Mouse (Mus musculus) adrenal gland, postnatal 10 days (tissue): ENCODE results near the gene Prr7. TPM values are rescaled to one million over a fixed set of nuclear protein-coding genes. Genes with fewer than 3 reads are reported as not detected.
A peak's percentile ranks its signal among the peaks of the same experiment; 100 is the strongest.

Experiments used
- DNase-seq: peaks from one replicate; pipeline ENCODE4 v3.0.0; 2021; ENCODE audit warnings: mixed read lengths
- total RNA-seq, 2 experiments: library from RNA; stranded (reverse); gene quantifications; 2 replicates each; pipeline ENCODE4 v1.2.3; 2021

The Prr7 gene
- total RNA-seq, 2 experiments from 2014 or later, result 3.7 to 4.2 TPM

DNA sequence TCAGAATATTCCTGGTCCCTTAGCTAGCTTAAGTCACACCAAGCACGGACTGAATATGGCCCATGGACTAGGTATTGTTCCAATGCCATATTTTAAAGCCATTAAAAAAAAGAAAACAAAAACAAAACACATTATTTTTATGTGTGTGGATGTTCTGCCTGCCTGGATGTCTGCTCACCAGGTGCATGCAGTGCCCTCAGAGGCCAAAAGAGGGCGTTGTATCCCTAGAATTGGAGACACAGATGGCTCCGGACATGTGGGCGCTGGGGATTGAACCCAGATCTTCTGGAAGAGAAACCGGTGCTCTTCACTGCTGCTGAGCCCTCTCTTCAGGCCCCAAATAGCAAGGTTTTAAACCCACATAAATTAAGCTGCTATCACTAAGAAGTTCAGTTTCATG, 14.0 kb downstream of the Prr7 start:
- peak; percentile 58 for DNase-seq

DNA sequence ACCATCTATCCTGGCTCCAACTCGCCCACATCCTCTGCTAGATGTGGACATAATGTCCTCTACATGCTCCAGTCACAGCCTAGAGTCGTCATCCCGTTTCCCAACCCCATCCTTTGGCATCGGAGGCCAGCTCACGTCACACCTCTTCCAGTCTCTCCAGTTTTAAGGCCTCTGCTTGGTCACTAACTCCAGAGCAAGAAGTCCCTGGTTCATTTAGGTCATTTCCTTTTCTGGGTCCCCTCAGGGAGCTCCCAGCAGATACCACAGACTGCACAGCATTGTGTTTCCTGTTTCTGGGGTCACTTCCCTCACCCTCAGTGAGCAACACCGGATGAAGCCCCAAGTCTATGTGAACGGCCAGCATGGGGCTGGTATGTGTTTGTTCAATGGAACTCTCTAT, 14.9 kb downstream of the Prr7 start:
- DNase-seq, result no peak

DNA sequence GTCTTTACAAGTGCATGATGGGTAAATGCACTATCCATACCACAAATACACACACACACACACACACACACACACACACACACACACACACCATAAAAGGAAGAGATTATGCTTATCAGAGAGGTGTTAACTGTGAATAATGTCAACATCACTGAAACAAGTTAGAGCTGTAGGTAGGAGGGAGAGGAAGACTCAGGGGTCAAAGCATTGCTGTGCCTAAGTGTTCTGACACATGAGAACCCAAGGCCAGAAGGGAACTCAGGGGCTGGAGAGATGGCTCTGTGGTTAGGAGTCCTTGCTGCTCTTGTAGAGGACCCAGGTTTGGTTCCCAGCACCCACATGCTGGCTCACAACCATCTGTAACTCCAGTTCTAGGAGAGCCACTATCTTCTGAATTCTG, 15.9 kb downstream of the Prr7 start:
- DNase-seq, result no peak

DNA sequence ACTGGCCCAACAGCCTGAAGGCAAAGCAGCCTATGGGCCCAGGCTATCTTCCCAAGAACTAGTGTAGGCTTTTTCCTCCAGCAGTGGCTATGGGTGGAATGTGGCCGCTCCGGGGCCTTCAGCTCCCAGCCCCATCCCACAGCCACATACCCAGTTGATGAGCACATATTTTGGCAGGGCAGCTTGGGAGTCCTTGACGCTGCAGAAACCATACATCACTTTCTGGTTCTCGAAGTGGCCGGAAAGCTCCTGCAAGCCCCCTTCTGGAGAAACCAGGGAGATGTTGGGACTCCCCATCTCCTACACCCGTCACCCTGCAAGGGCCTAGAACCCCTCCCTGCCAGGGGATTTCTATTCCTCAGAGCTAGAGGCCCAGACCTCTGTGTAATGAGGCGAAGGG, 18.5 kb downstream of the Prr7 start:
- DNase-seq, result peak; percentile 68

DNA sequence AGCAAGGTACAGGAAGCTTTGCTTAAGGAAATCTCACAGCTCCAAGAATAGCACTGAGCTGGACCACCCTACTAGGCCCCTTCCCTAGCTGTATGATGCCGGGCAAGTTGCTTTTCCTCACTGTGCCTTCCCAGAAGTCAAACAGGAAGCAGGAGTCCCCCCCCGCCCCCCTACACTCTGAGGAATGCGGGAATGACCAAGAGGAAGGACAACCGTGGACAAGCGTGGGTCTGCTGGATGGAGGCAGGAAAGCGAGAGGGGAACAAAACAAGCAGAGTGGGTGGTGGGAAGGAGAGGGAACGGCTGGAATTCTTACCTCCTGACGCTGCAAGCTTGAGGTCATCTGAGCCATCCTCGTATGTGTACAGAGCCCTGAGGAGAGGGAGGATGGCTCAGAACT, 19.0 kb downstream of the Prr7 start:
- DNase-seq, result no peak

DNA sequence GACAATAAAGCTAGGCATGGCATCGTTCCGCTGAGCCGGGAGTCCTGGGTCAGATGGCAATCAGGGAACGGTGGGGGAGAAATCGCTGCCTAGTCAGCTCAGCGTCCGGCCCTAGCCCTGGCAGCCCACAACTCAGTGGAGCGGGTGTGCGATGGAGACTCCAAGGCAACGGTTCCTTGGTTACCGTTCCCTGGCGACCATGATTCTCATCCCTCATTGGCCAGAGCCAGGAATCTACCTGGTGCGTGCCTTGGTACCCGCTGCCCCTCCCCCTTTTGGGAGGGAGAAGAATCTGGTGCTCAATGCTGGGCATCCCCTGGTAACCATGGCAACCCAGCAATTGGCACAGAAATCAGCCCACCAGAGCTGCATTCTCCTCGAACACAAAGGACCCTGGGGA, 19.5 kb downstream of the Prr7 start:
- no peak for DNase-seq

DNA sequence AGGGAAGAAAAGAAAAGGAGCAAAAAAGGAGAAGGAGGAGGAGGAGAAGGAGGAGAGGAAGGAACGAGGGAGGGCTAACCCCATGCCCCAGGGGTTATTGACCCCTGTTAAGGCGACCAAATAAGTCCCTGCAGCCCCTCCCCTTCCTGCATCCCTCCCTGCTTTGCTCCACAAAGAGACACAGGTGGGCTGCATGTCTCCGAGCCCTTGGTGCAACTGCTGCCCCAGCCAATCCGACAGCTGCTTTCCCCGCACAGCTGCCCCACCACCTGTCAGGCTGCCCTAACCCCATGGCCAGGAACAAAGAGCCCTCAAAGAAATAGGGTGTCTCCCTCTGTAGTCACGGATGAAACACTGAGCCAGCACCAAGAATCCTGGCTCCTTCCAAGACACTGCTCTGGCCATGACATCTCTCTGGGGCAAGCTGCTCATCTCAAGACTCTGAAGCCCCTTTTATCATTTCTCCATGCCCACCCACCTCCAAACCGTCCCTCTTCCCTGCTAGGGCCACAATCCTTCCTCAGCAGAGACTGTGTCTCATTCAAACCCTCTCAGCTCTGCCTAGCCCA, 20.5 kb downstream of the Prr7 start:
- DNase-seq, result no peak

DNA sequence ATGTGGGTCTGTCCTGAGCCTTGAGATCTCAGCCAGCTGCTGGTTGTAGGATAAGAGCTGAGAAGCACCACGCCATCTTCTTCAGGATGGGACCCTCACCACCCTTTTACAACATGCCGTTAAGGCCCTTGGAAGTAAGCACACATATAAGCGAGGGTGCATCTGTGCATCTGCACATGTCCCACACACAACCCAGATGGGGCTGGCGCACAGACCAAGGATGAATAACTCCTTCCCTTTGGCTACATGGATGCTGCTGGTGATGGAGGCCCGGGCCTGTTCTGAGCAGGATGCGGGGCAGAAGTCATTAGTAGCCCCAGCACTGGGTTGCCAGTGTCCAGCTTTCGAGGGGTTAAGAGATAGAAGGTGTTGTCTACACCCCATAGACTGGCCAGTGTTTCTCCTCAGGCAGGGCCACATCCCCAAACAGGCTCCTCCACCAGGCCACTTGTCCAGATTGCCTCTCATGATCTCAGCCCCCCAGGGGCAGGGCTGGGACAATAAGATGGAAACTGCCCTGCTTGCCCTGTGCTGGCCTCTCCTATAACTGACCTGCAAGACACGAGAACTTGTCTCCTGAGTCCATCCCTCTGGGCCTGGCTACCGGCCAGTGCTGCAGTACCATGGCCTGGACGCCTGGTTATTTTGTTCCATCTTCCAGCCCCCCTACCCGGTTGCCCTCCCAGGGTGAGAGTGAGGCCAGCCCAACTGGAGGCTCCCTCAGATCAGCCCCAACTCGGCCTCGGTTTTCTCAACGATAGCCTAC, 22.1 kb downstream of the Prr7 start:
- peak; percentile 39 for DNase-seq

DNA sequence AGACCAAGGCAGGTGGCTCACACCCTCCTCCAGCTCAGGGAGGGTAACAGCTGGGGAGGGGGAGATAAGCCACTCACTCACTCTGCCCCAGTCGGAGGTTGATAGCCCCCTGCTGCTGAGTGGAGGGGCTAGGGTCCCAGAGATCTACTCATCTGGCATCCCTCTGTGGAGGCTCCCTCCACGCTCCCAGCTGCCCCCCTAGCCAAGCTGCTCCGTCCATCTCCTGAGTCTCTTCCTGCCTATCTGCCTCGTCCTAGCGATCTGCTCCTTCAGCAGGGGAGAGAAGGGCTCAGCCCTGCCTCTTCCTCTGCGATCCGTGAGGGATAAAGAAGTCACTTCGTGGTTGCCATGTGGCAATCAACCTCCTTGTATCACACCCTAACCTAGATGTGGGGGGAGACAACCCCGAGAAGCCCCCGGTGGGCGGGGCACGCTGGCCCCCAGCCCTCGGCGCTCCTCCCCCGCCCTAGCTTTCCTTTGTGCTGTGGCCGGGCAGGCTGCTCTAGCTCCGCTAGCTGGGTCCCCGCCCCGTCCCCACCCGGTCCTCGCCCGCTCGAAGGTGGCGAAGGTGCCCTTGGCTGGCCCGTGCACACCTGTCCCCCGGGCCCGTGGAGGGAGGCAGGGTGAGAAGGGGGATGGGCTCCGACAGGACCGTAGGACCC, 23.0 kb downstream of the Prr7 start:
- DNase-seq, result peak; percentile 52

DNA sequence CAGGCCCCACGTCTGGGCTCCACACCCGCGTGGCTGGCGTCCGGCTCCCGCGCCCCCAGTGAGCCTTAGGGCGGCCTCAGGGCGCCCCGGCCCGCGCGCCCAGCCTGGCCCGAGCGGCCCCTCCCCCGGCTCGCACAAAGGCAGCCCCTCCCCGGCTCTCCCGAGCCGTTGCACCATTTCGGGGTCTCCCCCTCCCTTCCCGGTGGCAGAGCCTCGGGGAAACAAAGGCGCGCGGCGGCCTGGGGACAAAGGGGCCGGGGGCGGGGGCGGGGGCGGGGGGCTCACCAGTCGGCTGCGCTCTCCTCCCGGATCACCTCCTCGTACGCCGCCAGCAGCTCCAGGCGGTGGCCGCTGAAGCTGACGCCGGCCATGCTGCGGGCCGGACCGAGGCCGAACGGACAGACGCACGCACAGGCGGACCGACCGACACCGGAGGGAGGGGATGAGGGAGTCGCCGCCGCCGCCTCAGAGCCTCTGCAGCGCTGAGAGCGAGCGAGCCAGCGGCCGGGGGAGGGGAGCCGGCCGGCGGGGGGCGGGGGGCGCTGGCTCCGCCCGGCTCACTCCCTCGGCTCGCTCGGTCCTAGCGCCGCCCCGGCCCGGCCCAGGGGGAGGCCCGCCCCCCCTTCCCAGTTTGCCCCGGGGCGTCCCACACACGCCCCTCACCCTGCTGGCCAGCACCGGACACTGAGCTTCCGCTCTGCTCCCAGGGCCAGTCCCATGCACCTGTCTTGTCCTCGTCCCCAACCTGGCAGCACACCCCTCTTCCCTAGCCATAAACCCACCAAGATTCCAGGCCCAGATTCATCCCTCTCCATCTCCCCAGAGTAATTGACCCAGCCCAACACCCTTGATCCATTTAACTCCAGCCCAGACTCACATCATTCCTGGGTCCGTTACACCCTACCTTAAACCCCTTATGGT, 23.8 kb downstream of the Prr7 start, which contains the start of gene Dbn1:
Dbn1 (minus strand) TSS at position 534 of the 921 bp plus-strand sequence.
- DNase-seq, result peak; percentile 75

DNA sequence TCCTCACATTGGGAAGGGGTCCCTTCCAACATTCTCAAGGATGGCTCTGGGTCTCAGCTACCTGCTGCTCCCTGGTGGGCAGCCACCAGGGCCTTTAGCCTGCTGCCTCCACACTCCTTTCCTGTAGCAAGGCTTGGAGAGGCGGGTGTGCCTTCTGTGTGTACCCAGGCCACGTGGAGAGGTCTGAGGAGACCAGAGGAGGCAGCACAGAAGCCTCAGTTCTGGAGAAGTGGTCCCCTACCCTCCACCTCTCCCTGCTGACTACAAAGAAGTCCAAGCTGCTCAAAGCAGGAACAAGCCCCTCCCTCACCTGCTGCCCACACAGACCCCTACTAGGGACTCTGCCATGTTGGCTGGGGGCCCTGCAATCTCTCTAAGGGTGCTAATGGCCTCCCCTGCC, 30.2 kb downstream of the Prr7 start:
- no peak for DNase-seq

DNA sequence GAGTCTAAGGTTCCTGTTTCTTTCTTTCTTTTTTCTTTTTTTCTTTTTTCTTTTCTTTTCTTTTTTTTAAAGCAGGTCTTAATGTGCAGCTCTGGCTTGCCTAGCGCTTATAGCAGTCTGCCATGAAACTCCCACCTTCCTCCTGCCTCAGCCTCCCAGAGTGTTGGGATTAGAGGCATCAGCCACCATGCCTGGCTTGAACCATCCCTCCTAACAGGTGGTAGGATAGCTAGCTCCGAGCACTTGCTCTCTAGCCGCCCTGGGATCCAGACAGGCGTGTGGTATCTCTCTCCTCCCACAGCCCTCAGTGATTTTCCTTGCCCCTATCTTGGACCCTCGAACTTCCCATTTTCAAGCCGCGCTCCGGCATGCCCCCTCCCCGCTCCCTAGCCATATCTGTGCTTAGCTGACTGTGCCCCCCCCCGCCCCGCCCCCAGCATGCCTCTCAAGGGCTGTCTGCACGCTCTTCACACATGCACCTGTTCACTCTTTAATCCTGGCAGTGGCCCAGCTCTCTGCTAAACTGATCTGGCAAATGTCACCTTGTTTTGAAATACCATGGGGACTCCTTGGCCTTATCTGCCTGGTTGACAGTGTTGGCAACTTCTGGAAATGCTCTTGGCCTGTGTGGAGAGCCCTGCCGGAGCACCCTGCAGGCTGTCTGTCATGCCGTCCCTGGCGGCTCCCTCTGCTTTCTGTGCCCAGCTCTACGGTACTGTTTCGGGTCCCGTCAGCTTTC, 31.0 kb downstream of the Prr7 start:
- DNase-seq, result peak; percentile 71

DNA sequence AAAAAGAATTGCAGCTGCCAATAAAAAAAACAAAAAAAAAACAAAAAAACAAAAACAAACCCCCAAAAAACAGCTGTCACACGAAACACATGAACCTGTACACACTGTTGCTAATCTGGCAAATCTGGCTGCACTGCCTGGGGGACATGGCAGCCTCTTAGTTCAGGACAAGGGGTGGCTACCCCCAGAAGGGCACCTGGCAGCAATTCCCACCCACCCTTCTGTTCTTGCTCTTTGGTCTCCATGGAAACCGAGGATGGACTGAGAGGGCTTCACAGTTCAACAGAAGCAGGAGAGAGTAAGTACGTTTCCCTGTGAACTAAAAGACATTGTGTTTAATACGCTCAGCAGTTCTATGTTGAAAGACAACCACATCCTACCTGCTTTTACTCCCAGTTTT, 31.6 kb downstream of the Prr7 start:
- no peak for DNase-seq

DNA sequence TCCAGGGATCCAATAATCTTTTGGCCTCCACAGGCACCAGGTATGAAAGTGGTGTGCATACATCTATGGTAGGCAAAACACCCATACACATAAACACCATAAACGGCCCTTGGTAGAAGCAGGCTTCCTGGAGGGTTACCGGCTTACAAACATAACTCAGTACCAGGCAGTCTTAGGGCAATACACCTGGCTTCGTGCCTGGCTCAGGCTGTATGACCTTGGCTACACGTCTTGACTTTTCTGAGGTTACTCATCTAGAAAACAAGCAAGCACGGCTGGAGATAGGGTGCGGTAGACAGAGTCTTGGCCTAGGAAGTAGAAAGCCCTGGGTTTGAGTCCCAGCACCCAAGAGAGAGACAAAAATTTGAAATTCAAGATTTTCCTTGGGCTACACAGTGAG, 32.6 kb downstream of the Prr7 start:
- DNase-seq, result peak; percentile 62

DNA sequence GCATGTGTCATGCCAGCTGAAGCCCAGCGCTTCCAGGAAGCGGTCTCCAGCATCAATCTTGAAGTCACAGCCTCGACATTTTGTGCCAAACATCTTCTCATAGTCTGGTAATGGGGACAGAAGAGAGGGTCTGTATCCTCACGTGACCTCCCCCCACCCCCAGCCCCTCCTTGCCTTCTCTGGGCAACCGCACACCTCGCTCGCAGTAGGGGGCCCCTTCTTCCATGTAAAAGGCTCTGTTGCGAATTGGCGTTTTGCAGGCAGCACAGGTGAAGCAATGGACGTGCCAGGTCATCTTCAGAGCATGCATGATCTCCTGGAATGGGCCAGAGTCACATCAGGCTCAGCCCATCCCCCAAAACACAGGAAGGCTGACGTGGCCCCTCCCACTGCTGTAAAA, 34.8 kb downstream of the Prr7 start:
- no peak for DNase-seq

DNA sequence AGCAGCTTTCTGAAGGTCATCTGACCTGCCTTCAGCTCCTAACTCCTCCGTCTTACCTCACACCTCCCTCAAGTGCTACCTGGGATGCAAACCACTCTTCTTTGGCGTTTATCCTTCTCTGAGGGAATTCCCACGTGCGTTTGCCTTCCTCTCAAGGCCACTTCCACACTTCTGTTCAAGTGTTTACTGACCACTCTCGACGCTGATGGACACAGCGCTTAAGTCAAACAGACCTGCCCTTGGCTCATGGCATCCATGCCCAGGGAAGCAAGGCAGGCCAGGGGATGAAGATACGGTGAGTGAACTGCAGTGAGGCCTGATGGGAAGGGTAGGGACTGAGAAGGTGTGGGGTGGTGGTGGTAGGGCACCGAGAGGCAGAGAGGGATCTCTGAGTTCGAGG, 36.5 kb downstream of the Prr7 start:
- no peak for DNase-seq

DNA sequence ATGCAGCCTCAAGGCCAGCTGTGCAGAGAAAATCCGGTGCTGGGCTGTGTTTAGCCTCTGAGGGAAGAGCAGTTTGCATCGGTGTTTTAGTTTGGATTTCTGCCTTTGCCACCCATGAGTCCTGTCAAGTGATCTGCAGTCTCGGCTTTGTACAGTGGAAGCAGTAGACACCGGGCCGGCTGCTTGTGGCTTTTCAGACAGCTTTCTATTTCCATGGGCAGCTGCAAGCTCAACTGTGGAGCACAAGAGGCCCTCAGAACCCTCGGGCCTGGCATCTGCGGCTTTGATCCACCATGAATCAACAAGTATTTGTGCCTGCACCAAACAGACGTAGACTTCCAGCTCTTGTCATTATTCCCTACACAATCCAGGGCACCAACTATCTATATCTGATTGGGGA, 38.3 kb downstream of the Prr7 start:
- no peak for DNase-seq

DNA sequence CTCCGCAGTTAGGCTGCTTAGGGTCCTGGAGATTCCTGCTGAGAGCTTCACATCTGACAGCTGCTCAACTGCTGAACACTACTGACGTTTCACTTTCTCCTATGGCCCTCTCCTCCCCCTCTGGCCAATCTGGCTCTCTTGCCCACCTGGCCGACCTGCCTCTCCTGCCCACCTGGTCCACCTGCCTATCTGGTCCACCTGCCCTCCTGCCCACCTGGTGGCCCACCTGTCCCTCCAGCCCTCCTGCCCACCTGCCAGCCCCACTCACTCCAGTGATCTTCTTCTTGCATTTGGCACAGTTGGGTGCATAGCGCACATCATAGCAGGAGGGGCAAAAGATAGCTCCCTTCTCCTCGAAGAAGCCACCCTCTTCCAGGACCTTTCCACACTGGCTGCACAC, 40.3 kb downstream of the Prr7 start:
- no peak for DNase-seq

DNA sequence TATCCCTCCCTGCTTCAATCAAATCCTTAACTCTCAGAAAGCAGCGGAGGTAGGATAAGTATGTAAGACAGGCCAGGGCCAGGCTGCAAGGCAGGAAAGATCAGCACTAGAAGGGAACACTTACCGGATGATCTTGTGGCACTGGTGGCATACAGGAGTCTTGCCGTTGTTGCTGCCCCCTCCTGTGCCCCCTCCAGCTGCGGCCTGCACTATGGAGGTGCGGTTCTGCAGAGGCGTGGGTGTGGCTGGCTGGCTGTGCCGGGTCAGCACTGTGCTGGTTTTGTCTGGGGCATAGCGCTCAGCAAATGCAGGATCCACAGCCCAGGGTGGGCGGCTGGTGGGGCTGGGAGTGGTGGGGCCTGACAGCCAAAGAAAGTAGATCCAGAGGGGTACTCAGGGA, 41.7 kb downstream of the Prr7 start:
- DNase-seq, result no peak

DNA sequence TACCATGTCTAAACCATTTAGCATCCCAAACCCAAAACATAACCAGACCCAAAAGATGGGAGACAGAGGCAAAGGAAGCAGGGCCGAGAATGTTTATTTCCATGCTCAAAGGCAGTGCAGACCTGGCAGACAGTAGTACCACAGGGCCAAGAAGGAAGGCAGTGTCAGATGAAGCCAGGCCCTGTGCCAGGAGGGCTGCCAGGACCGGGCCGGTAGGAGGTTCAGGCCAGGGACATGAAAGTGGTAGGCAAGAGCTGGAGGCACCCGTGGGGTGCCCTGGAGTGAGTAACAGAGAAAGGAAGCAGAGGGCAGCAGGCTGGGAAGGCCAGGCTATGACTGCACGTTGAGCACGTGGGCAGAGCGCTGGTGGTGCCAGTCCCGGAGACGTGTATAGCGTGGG, 42.6 kb downstream of the Prr7 start:
- DNase-seq, result peak; percentile 57

DNA sequence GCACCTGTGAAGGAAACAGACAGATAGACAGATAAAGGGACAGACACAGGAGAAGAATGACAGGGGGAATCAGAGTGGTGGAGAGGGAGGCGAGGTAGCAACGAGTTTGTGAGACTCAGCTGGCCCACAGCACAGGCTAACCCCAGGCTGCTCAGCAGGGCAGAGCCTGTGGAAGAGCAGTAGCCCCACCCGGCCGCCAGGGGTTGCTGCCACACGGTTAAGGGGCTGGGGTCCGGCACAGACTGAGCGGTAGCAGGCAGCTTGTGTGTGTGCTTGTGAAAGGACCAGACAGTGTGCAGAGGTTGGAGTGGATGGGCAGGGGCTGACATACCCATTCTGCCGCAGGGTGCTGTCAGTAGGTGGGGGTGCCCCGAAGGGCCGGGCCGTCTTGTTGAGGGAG, 43.8 kb downstream of the Prr7 start:
- DNase-seq, result no peak

DNA sequence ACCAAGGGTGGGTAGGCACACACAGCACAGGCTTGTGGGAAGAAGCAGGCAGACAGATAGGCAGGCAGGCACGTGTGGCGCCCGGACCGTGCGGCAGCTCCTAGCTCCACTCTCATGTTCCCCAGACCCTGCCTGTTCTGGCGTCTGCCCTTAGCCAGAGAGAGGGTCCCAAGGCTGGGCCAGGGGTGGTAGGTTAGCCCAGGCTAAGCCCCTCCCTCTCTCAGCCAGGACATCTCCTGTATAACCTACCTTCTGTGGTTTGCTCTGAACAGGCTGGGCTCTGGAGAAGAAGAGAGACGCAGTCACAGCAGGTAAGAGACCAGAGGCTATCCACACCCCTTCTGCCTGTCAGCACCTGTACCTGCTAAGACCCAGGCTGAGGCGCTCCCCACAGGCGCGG, 44.5 kb downstream of the Prr7 start:
- DNase-seq, result no peak
